Mouse (Mus musculus): ENCODE measurements around the gene Tmem135.

- TF ChIP-seq CTCF (IDR thresholded peaks at IDR 0.05; ENCODE audit: control insufficient read depth, insufficient read depth, low read length) (no peak), POLR2A (IDR thresholded peaks at IDR 0.05; ENCODE audit: borderline replicate concordance, control insufficient read depth, low read depth, low read length) (no peak)
Measured at GRCm38 (mm10) chr7:89206165-89206564, 197.9 kb downstream of the Tmem135 start.

Measured in bone marrow, adult 2 months (tissue).